Mouse (Mus musculus): ENCODE measurements around the gene Inpp4a.
A peak's percentile ranks its signal among the peaks of the same experiment; 100 is the strongest.

The Inpp4a gene

GRCm38 (mm10) chr1:37409647-37410046 is 110.0 kb downstream of the Inpp4a start:
- no peak for DNase-seq (ENCODE audit: low spot score)

GRCm38 (mm10) chr1:37415394-37415793 is 115.7 kb downstream of the Inpp4a start:
- no peak for DNase-seq (ENCODE audit: low spot score)

- peak; percentile 55 for DNase-seq (ENCODE audit: low spot score)
These were observed 119.8 kb downstream of the Inpp4a start for GRCm38 (mm10) chr1:37419420-37419819.

GRCm38 (mm10) chr1:37427144-37427875 is 127.6 kb downstream of the Inpp4a start:
- no peak for DNase-seq (ENCODE audit: low spot score)

GRCm38 (mm10) chr1:37428911-37429310 is 129.2 kb downstream of the Inpp4a start:
- no peak for DNase-seq (ENCODE audit: low spot score)

- peak; percentile 88 for DNase-seq (ENCODE audit: low spot score)
These were observed 130.0 kb downstream of the Inpp4a start, which contains the start of the genes Coa5 and Unc50 for GRCm38 (mm10) chr1:37429366-37430296. TSS of gene Coa5 (minus strand) at chr1:37430103. TSS of gene Unc50 (plus strand) at chr1:37430139.

GRCm38 (mm10) chr1:37430297-37430840 is 130.7 kb downstream of the Inpp4a start:
- DNase-seq (ENCODE audit: low spot score) = no peak

- no peak for DNase-seq (ENCODE audit: low spot score)
These were observed 136.8 kb downstream of the Inpp4a start for GRCm38 (mm10) chr1:37436419-37436818.

- no peak for DNase-seq (ENCODE audit: low spot score)
These were observed 143.5 kb downstream of the Inpp4a start for GRCm38 (mm10) chr1:37442848-37443835.

- peak; percentile 45 for DNase-seq (ENCODE audit: low spot score)
These were observed 148.9 kb downstream of the Inpp4a start for GRCm38 (mm10) chr1:37448361-37449095.

GRCm38 (mm10) chr1:37451270-37451669 is 151.6 kb downstream of the Inpp4a start:
- no peak for DNase-seq (ENCODE audit: low spot score)

- DNase-seq (ENCODE audit: low spot score) = no peak
These were observed 157.9 kb downstream of the Inpp4a start for GRCm38 (mm10) chr1:37457546-37457945.

All from ovary, postnatal 14 days (tissue).